Mouse (Mus musculus) heart, postnatal 25 days (tissue): Measurements from ENCODE around the gene Gm9040. TPM values are rescaled to one million over a fixed set of nuclear protein-coding genes. Genes with fewer than 3 reads are reported as not detected.
"Not testable (repeated sequence)": the region's sequence is repeated elsewhere in the genome, so short reads cannot be mapped to it uniquely, and the experiment has no call there.

Experiments
- DNase-seq: peaks from one replicate; pipeline ENCODE4 v3.0.0; 2022; ENCODE audit warnings: low spot score
- intact Hi-C: fragments of 180-260 bp; cut with DNase I; formaldehyde crosslinking; loops from one replicate; pipeline ENCODE4 v1.15.1; 2025
- total RNA-seq, 2 experiments: library from RNA; stranded (reverse); gene quantifications; 2 replicates each; pipeline ENCODE4 v1.2.3; 2021

The Gm9040 gene
- total RNA-seq: not detected

GRCm38 (mm10) chr10:118326869-118327268, at the start of gene Gm9040:
TSS of gene Gm9040 (minus strand) at chr10:118326969.
- intact Hi-C loops, DNase-seq: not testable (repeated sequence)

- intact Hi-C loops: loop anchor here (1.0 kb wide), 1 partner anchor 214 kb away; no protein-coding TSS in a partner anchor
- peak; percentile 42 for DNase-seq
Measured at GRCm38 (mm10) chr10:118370443-118370842, 43.7 kb upstream of the Gm9040 start.

- intact Hi-C loops: no loop called here
- DNase-seq: no peak
Measured at GRCm38 (mm10) chr10:118369518-118369917, 42.7 kb upstream of the Gm9040 start.

GRCm38 (mm10) chr10:118354005-118354404, 27.2 kb upstream of the Gm9040 start, which contains the start of gene Gm9049:
TSS of gene Gm9049 (minus strand) at chr10:118354105.
- intact Hi-C loops, DNase-seq: not testable (repeated sequence)

- DNase-seq, intact Hi-C loops: not testable (repeated sequence)
Measured at GRCm38 (mm10) chr10:118348579-118348978, 21.8 kb upstream of the Gm9040 start, which contains the start of gene Gm9048. TSS of gene Gm9048 (minus strand) at chr10:118348679.

GRCm38 (mm10) chr10:118343155-118343554, 16.4 kb upstream of the Gm9040 start, which contains the start of gene Gm9046:
TSS of gene Gm9046 (minus strand) at chr10:118343255.
- DNase-seq, intact Hi-C loops: not testable (repeated sequence)

GRCm38 (mm10) chr10:118337731-118338130, 11.0 kb upstream of the Gm9040 start, which contains the start of gene Gm9045:
TSS of gene Gm9045 (minus strand) at chr10:118337831.
- DNase-seq, intact Hi-C loops: not testable (repeated sequence)

GRCm38 (mm10) chr10:118332308-118332707, 5.5 kb upstream of the Gm9040 start, which contains the start of gene Gm9044:
TSS of gene Gm9044 (minus strand) at chr10:118332408.
- DNase-seq, intact Hi-C loops: not testable (repeated sequence)

GRCm38 (mm10) chr10:118319024-118319423, 7.7 kb downstream of the Gm9040 start:
- DNase-seq: no peak
- intact Hi-C loops: no loop called here

- DNase-seq, intact Hi-C loops: not testable (repeated sequence)
Measured at GRCm38 (mm10) chr10:118302133-118302532, 24.6 kb downstream of the Gm9040 start.

- intact Hi-C loops: no loop called here
- no peak for DNase-seq
Measured at GRCm38 (mm10) chr10:118294938-118295337, 31.8 kb downstream of the Gm9040 start, which contains the start of gene Iltifb. TSS of gene Iltifb (minus strand) at chr10:118295038.

- DNase-seq, intact Hi-C loops: not testable (repeated sequence)
Measured at GRCm38 (mm10) chr10:118283016-118283415, 43.8 kb downstream of the Gm9040 start.

GRCm38 (mm10) chr10:118282565-118282964, 44.2 kb downstream of the Gm9040 start:
- intact Hi-C loops: not testable (repeated sequence)

GRCm38 (mm10) chr10:118278069-118278468, 48.7 kb downstream of the Gm9040 start:
- DNase-seq, intact Hi-C loops: not testable (repeated sequence)

More at GRCm38 (mm10) chr10:118282565-118282964, 44.2 kb downstream of the Gm9040 start:
- DNase-seq: not testable (repeated sequence)

Other genes with a start within 250 kb of the Gm9040 start
- gene Mdm1, start 185.2 kb downstream of the Gm9040 start, total RNA-seq: 1 to 10 TPM; 2.4 to 3.9 TPM
- gene Il22, start 122.0 kb downstream of the Gm9040 start, total RNA-seq: not detected
- under 1 TPM; 0.59 to 0.62 TPM for gene Gm32717, start 86.2 kb downstream of the Gm9040 start, total RNA-seq
- under 1 TPM; 0.59 to 0.62 TPM for gene Gm32802, start 68.3 kb downstream of the Gm9040 start, total RNA-seq
- not detected for gene Iltifb, start 31.9 kb downstream of the Gm9040 start, total RNA-seq
- not detected for gene Gm9044, start 5.4 kb upstream of the Gm9040 start, total RNA-seq
- not detected for gene Gm9045, start 10.9 kb upstream of the Gm9040 start, total RNA-seq
- not detected for gene Gm9046, start 16.3 kb upstream of the Gm9040 start, total RNA-seq
- gene Gm9048, start 21.7 kb upstream of the Gm9040 start, total RNA-seq: not detected
- not detected for gene Gm9049, start 27.1 kb upstream of the Gm9040 start, total RNA-seq
- gene Ifng, start 114.1 kb upstream of the Gm9040 start, total RNA-seq: not detected